Mouse (Mus musculus) stomach, postnatal 0 days (tissue): Measurements from ENCODE around the gene Casp9.

Experiments used
- CTCF ChIP-seq: IDR thresholded peaks from 2 replicates; pipeline ENCODE4 v1.5.1; 2016; ENCODE audit warnings: antibody characterized with exemption, low read depth, mild to moderate bottlenecking, moderate library complexity
- EP300 ChIP-seq: optimal IDR thresholded peaks from 2 replicates; pipeline ENCODE3; 2016; ENCODE audit warnings: antibody characterized with exemption

DNA sequence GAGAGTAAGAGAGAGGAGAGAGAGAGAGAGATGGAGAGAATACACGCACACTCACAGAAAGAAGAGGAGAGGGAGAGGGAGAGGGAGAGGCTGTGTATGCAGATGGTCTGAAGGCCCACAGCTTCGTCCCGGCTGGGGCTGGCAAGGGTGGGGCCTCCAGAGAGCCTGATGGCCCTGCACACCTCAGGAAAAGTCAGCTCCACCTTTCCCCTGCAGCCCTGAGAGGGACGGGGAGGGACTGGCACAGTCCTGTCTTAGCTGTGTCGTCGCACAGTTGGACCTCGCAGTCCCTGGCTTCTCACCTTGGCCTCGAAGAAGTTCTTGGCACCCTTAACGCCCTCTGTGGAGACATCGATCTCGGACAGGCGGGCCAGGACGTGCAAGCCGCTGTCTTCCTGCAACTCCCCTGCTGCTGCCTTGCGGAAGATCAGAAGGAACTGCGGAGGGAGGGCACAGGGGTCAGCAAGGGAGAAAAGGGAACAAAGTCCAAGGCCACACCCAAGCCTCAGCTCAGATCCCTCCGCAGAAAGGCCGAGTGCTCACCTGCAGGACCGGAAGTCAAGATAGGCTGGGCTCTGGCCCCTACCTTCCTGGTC, 66.9 kb downstream of the Casp9 start:
- TF ChIP-seq EP300 (no peak), CTCF (no peak)
